In genomic region chrX:48129167-48129566, GRCm38 (mm10) we compare ENCODE assay signal across 13 mouse cellular contexts.
"Had no signal": no experiment of that assay in that cellular context is flagged by ENCODE, and none has a peak within 500 bp of the region (broad histone marks: within the 10 kb centered on the region; RNA-seq: fewer than 3 reads in every experiment).

No protein-coding gene starts in this region.

- DNase-seq: gastrocnemius, adult 2 months; gastrocnemius, postnatal 10 days; gastrocnemius, postnatal 25 days; heart, adult 18-20 months; heart, postnatal 10 days; kidney, adult 11 months; kidney, adult 2 months; kidney, adult 9 months; kidney, postnatal 14 days; kidney, postnatal 36 days; liver had no signal

- ATAC-seq: hindbrain, postnatal 0 days; intestine, embryonic 16.5 days had no signal
